Mouse (Mus musculus) stomach, postnatal 0 days (tissue): ENCODE measurements around the gene Ctdnep1. TPM values are rescaled to one million over a fixed set of nuclear protein-coding genes. Genes with fewer than 3 reads are reported as not detected.

Experiments
- ATAC-seq: fragments of 200-750 bp; cut with Nextera tagmentation; 2 replicates; pipeline ENCODE4 v1.8.0; 2017; ENCODE audit not compliant: low FRiP score, low TSS enrichment
- DNase-seq: peaks from one replicate; pipeline ENCODE4 v3.0.0-alpha.2; 2016; ENCODE audit warnings: low spot score
- H3K27ac ChIP-seq: fragments of 300-500 bp; sonication (generic); replicated peaks from 2 replicates; pipeline ENCODE4 v1.5.1; 2014; ENCODE audit warnings: mild to moderate bottlenecking, control low read depth
- H3K27me3 ChIP-seq: fragments of 300-500 bp; sonication (generic); 2 replicates; pipeline ENCODE4 v1.6.1; 2014; ENCODE audit warnings: low read length; ENCODE audit not compliant: control insufficient read depth, insufficient read depth
- H3K36me3 ChIP-seq: fragments of 300-500 bp; sonication (generic); 2 replicates; pipeline ENCODE4 v1.6.1; 2014; ENCODE audit warnings: low read length, mixed read lengths; ENCODE audit not compliant: control insufficient read depth, insufficient read depth
- H3K4me1 ChIP-seq: fragments of 300-500 bp; sonication (generic); replicated peaks from 2 replicates; pipeline ENCODE4 v1.6.1; 2014; ENCODE audit warnings: antibody characterized with exemption; ENCODE audit not compliant: control insufficient read depth, insufficient read depth
- H3K4me2 ChIP-seq: fragments of 300-500 bp; sonication (generic); replicated peaks from 2 replicates; pipeline ENCODE4 v1.6.1; 2014; ENCODE audit warnings: low read depth, mild to moderate bottlenecking, control low read depth, moderate library complexity
- H3K4me3 ChIP-seq: fragments of 300-500 bp; sonication (generic); 2 replicates; pipeline ENCODE4 v1.5.1; 2014; ENCODE audit warnings: low read depth, low read length, control low read depth
- H3K9ac ChIP-seq: fragments of 300-500 bp; sonication (generic); 2 replicates; pipeline ENCODE4 v1.6.1; 2014; ENCODE audit warnings: mild to moderate bottlenecking, low read length, control low read depth, mixed read lengths
- H3K9me3 ChIP-seq: fragments of 300-500 bp; sonication (generic); 2 replicates; pipeline ENCODE4 v1.6.1; 2016; ENCODE audit warnings: low read length; ENCODE audit not compliant: control insufficient read depth
- CTCF ChIP-seq: IDR thresholded peaks from 2 replicates; pipeline ENCODE4 v1.5.1; 2016; ENCODE audit warnings: antibody characterized with exemption, low read depth, mild to moderate bottlenecking, moderate library complexity
- EP300 ChIP-seq: optimal IDR thresholded peaks from 2 replicates; pipeline ENCODE3; 2016; ENCODE audit warnings: antibody characterized with exemption
- WGBS: fragments of 180-500 bp; shearing (Covaris S2); extraction: QIAGEN DNeasy Blood & Tissue Kit; methylation state at CpG from one replicate; pipeline ENCODE4 v1.1.7; 2014; 5-methylcytosine and 5-hydroxymethylcytosine counted together
- polyA plus RNA-seq: library from polyadenylated mRNA; unstranded; fragments of >200 nt; fragmentation: Nextera tagmentation; extraction: Ambion mirVana; gene quantifications from 2 replicates; pipeline ENCODE4 v1.2.1, GENCODE M21; 2015

The Ctdnep1 gene
- polyA plus RNA-seq, 1 experiment from 2014 or later, result 13.1 TPM

DNA sequence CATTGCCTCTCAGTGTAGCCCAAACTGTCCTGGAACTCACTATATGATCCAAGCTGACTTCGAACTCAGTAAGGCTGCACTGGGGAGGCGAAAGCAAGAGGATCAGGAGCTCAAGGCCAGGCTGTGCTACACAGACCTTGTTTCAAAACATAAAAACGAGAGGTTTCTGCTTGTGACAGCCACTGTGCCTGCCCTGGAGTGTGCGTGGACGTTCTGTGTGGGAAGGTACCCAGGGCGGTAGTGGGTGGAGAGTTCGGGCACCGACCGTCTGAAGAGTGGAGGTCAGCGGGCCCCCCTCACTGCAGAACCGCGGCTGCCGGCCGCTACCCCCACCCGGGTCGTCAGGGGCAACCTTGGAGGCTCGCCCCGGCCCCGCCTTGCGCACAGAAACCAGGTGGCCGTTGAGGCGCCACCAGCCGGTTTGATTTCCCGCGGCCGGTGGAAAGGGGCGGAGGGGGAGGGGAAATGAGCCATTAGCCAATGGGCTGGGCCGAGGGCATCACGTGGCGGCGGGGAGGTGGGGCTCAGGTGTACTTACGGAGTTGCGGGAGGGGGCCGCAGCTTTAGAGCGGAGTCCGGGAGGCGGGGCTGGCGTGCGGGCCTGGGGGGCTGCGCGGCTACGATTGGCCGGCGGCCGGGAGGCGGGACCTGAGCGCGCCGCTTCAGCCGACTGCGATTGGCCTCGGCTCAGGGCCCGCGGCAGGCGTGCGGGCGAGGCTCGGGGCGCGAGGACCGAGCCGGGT lies 45.6 kb upstream of the Ctdnep1 start, which contains the start of gene Ybx2:
TSS of gene Ybx2 (plus strand) at position 660 of the 743 bp plus-strand sequence.
- Histone ChIP-seq H3K4me1 (peaks cover 6% of the 10 kb centered on the region), H3K27me3 (no peaks in the 10 kb centered on the region), H3K9ac (peak within 1 kb of the TSS; percentile 62), H3K4me2 (peak within 1 kb of the TSS; percentile 89), H3K27ac (no peak within 1 kb of the TSS; the same call in 1 of the 2 replicates), H3K36me3 (no peaks in the 10 kb centered on the region), H3K4me3 (peak within 1 kb of the TSS; percentile 44), H3K9me3 (no peaks in the 10 kb centered on the region)
- TF ChIP-seq EP300 (no peak), CTCF (peak; percentile 28; the same call in 1 of the 2 replicates)
- ATAC-seq (peak; percentile 71), DNase-seq (peak; percentile 90)
- WGBS, result 2% methylated on average over 48 of the region's 62 CpGs

DNA sequence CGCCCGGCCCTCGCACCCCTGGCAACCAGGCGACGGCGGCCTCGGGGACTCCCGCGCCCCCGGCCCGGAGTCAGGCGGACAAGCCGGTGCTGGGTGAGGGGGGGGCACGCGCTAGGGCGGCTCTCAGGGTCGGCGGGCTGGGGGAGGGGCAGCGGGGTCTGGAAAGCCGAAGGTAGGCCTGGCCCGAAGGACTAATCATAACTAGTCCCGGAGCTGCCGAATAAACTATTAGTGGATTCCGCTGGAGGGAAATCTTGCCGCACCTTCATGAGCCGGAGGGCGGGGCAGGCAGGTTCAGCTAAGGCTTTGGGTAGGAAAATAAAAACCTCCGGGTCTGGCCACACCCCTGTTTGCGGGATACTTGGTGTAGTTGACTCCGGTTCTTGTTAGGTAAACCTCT lies 44.8 kb upstream of the Ctdnep1 start:
- Histone ChIP-seq H3K27ac (no peak overlapping the region; the same call in 1 of the 2 replicates), H3K4me2 (peak overlapping the region; percentile 89), H3K36me3 (no peaks in the 10 kb centered on the region), H3K9ac (peak overlapping the region; percentile 62), H3K9me3 (no peaks in the 10 kb centered on the region), H3K4me1 (peaks cover 6% of the 10 kb centered on the region), H3K4me3 (peak overlapping the region; percentile 44), H3K27me3 (no peaks in the 10 kb centered on the region)
- no peak for TF ChIP-seq EP300
- TF ChIP-seq CTCF, result no peak
- peak; percentile 77 for DNase-seq
- 0 out of 2 replicates have a peak, but pooled peaks have one; percentile 3 for ATAC-seq
- WGBS, result 1% methylated on average over 28 of the region's 30 CpGs

DNA sequence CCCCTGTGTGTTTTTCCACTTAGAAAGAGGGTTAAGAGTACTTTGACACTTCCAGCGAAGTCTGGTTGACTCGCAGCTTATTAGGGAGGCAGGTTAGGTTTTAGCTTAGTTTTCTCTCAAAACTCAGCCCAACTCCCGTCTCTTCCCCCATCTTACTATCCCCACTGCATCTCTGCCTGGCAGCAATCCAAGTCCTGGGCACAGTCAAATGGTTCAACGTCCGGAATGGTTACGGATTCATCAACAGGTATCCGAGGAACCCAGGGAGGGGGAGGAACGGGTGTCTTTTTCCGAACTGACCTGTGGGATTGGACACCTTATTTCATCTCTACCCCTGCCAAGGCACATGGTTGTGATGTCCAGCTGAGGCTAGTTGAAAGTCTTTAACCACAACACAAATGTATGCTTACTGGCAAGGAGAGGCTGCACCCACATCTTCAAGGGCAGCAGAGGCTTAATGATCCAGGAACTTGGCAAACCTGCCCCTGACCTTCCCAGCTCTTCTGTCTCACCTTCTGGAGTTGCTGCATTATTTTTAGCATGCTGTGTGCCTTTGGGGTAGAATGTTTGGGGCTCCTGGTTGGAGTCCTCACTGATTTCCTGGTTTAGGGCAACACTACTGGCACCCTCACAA lies 44.1 kb upstream of the Ctdnep1 start:
- no peaks in the 10 kb centered on the region for H3K27me3 ChIP-seq
- H3K9ac ChIP-seq, result peak overlapping the region; percentile 27; the same call in 1 of the 2 replicates
- DNase-seq (no peak), ATAC-seq (peak; percentile 1; the same call in 1 of the 2 replicates)
- peaks cover 6% of the 10 kb centered on the region for H3K4me1 ChIP-seq
- peak overlapping the region; percentile 89 for H3K4me2 ChIP-seq
- no peaks in the 10 kb centered on the region for H3K9me3 ChIP-seq
- WGBS, result 28% methylated on average over 9 of the region's 9 CpGs
- TF ChIP-seq EP300 (no peak), CTCF (no peak)
- peak overlapping the region; percentile 65 for H3K27ac ChIP-seq
- peak overlapping the region; percentile 44; the same call in 1 of the 2 replicates for H3K4me3 ChIP-seq
- no peaks in the 10 kb centered on the region for H3K36me3 ChIP-seq

DNA sequence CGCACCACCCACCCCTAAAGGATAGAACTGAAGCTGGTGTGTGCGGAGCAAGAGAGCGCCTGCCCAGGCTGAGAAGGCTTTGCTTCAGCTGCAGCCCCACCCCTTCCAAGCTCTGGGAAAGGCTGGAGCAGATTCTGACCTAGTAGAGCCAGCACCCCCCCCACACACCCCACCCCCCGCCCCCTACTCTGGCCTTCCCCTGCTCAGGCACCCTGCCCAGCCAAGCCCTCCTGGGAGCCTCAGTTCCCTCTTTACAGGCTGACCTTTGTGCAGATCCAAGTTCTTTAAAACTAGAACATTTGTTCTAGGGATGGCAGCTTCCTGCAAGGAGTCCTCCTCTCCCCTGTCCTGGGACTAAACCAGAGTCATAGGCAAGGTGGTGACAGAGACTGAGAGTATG lies 43.6 kb upstream of the Ctdnep1 start:
- Histone ChIP-seq H3K4me2 (no peak overlapping the region), H3K4me1 (peaks cover 6% of the 10 kb centered on the region), H3K27me3 (no peaks in the 10 kb centered on the region), H3K9ac (peak overlapping the region; percentile 27; the same call in 1 of the 2 replicates), H3K4me3 (no peak overlapping the region), H3K27ac (peak overlapping the region; percentile 65), H3K9me3 (no peaks in the 10 kb centered on the region), H3K36me3 (no peaks in the 10 kb centered on the region)
- no peak for TF ChIP-seq EP300
- TF ChIP-seq CTCF, result no peak
- DNase-seq (peak; percentile 47), ATAC-seq (peak; percentile 24; the same call in 1 of the 2 replicates)
- 15% methylated on average over 4 of the region's 4 CpGs for WGBS

DNA sequence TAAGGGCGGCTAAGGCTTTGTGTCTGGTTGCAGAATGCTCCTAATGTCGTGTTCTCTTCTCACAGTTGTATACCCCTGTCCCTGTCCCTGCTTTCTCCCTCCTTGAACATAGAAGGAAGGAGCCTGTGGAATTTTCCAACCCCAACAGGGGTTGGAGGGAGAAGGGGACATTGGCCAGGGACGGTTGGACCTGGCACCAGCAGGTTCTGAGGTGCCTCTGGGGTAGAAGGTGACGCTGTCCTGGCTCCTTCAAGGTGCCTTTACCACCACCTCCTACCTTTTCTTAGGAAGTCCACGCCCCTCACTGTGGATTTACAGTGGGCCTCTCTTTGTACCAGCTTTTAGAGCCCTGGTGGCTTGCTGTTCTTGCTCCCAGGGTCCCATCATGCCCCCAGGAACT lies 43.1 kb upstream of the Ctdnep1 start:
- no peak overlapping the region for H3K4me2 ChIP-seq

More for the DNA sequence above, 43.1 kb upstream of the Ctdnep1 start:
- Histone ChIP-seq H3K9ac (peak overlapping the region; percentile 4; the same call in 1 of the 2 replicates), H3K4me1 (peaks cover 6% of the 10 kb centered on the region), H3K4me3 (no peak overlapping the region), H3K27ac (peak overlapping the region; percentile 65), H3K9me3 (no peaks in the 10 kb centered on the region), H3K36me3 (no peaks in the 10 kb centered on the region), H3K27me3 (no peaks in the 10 kb centered on the region)
- TF ChIP-seq CTCF, result no peak
- no peak for TF ChIP-seq EP300
- no peak for ATAC-seq
- DNase-seq, result no peak
- WGBS, result 69% methylated on average over 5 of the region's 5 CpGs
